Mouse (Mus musculus) brain, embryonic 14.5 days (tissue): ENCODE measurements around the gene Ppp2r5e.

Source experiments
- CTCF ChIP-seq: fragments of 200-500 bp; IDR thresholded peaks from 2 replicates; pipeline ENCODE4 v1.5.1; 2012; ENCODE audit warnings: inconsistent platforms, mild to moderate bottlenecking, moderate library complexity, borderline replicate concordance; ENCODE audit not compliant: insufficient read depth, insufficient read length; ENCODE audit errors: extremely low read depth
- POLR2A ChIP-seq: fragments of 200-500 bp; IDR thresholded peaks from 2 replicates; pipeline ENCODE4 v1.6.1; 2012; ENCODE audit warnings: mild to moderate bottlenecking, inconsistent platforms, borderline replicate concordance; ENCODE audit not compliant: poor library complexity, insufficient read depth, insufficient read length, severe bottlenecking; ENCODE audit errors: extremely low read depth

GRCm38 (mm10) chr12:75464016-75464769 is 131.9 kb downstream of the Ppp2r5e start:
- TF ChIP-seq POLR2A = no peak
- peak; percentile 70 for TF ChIP-seq CTCF
